Mouse (Mus musculus) intestine, embryonic 15.5 days (tissue): Measurements from ENCODE around the gene Pon3. TPM values are rescaled to one million over a fixed set of nuclear protein-coding genes. Genes with fewer than 3 reads are reported as not detected.

ENCODE experiments used
- polyA plus RNA-seq: library from polyadenylated mRNA; unstranded; fragments of >200 nt; fragmentation: Nextera tagmentation; extraction: Ambion mirVana; gene quantifications from 2 replicates; pipeline ENCODE4 v1.2.1, GENCODE M21; 2015

The Pon3 gene
- polyA plus RNA-seq, 1 experiment from 2014 or later, result 22.4 TPM

Other genes starting within 250 kb of the Pon3 start
- gene Pon1, start 62.3 kb downstream of the Pon3 start, polyA plus RNA-seq, result 0.14 TPM in 1 of 2 replicates, not detected in the other
- 58.4 and 64.5 TPM in 2 replicates for gene Pon2, start 42.2 kb upstream of the Pon3 start, polyA plus RNA-seq
- gene Asb4, start 127.1 kb upstream of the Pon3 start, polyA plus RNA-seq, result 15.6 and 18.8 TPM in 2 replicates
- gene Pdk4, start 240.0 kb upstream of the Pon3 start, polyA plus RNA-seq, result 2.4 and 2.6 TPM in 2 replicates